Mouse (Mus musculus) myocyte (in vitro differentiated cells): ENCODE data around the gene Sigirr. TPM values are rescaled to one million over a fixed set of nuclear protein-coding genes. Genes with fewer than 3 reads are reported as not detected.

ENCODE experiments used
- H3K27me3 ChIP-seq: one replicate; pipeline ENCODE4 v1.6.1; 2011; ENCODE audit not compliant: control insufficient read depth, insufficient read depth, insufficient read length
- H3K36me3 ChIP-seq: one replicate; pipeline ENCODE4 v1.6.1; 2011; ENCODE audit not compliant: control insufficient read depth, insufficient read depth
- H3K4me2 ChIP-seq: one replicate; pipeline ENCODE4 v1.6.1; 2011; ENCODE audit warnings: low read depth, control low read depth
- H3K4me3 ChIP-seq: one replicate; pipeline ENCODE4 v1.5.1; 2011; ENCODE audit warnings: mild to moderate bottlenecking, control low read depth, moderate library complexity
- H3K79me2 ChIP-seq: one replicate; pipeline ENCODE4 v1.6.1; 2011; ENCODE audit not compliant: control insufficient read depth, insufficient read depth
- H3ac ChIP-seq: one replicate; pipeline ENCODE4 v1.6.1; 2011; ENCODE audit not compliant: control insufficient read depth, insufficient read length
- CEBPB ChIP-seq: IDR thresholded peaks from 2 replicates; pipeline ENCODE4 v1.6.1; 2011; ENCODE audit warnings: mild to moderate bottlenecking, moderate library complexity; ENCODE audit not compliant: poor library complexity, insufficient read depth, severe bottlenecking
- E2F4 ChIP-seq: IDR thresholded peaks from one replicate; pipeline ENCODE4 v1.6.1; 2011; ENCODE audit warnings: mild to moderate bottlenecking, control low read depth, moderate library complexity; ENCODE audit not compliant: insufficient read depth
- MAX ChIP-seq: IDR thresholded peaks from one replicate; pipeline ENCODE4 v1.6.1; 2011; ENCODE audit warnings: low read depth, mild to moderate bottlenecking, control low read depth
- MYOD1 ChIP-seq, 3 experiments: IDR thresholded peaks; one replicate each; pipeline ENCODE4 v1.6.1; 2011; ENCODE audit warnings: control low read depth in 2 of 3, low read depth in 2 of 3, mild to moderate bottlenecking in 2 of 3, moderate library complexity in 1 of 3; ENCODE audit not compliant: insufficient read length in 2 of 3, control insufficient read depth in 1 of 3
- MYOG ChIP-seq, 3 experiments: IDR thresholded peaks; one replicate each; pipeline ENCODE4 v1.6.1; 2011; ENCODE audit warnings: control low read depth in 2 of 3, low read depth in 2 of 3, mild to moderate bottlenecking in 2 of 3; ENCODE audit not compliant: insufficient read length in 2 of 3, control insufficient read depth in 1 of 3, insufficient read depth in 1 of 3
- POLR2A ChIP-seq: IDR thresholded peaks from one replicate; pipeline ENCODE4 v1.6.1; 2011; ENCODE audit warnings: low read depth, mild to moderate bottlenecking, control low read depth, moderate library complexity; ENCODE audit not compliant: insufficient read length
- POLR2AphosphoS2 ChIP-seq: IDR thresholded peaks from one replicate; pipeline ENCODE4 v1.6.1; 2011; ENCODE audit warnings: low read depth, control low read depth; ENCODE audit not compliant: insufficient read length
- REST ChIP-seq: IDR thresholded peaks from one replicate; pipeline ENCODE4 v1.6.1; 2011; ENCODE audit warnings: mild to moderate bottlenecking, control low read depth, moderate library complexity; ENCODE audit not compliant: insufficient read depth, insufficient read length
- SRF ChIP-seq: IDR thresholded peaks from one replicate; pipeline ENCODE4 v1.6.1; 2011; ENCODE audit warnings: low read depth; ENCODE audit not compliant: control insufficient read depth, insufficient read length
- TCF12 ChIP-seq: IDR thresholded peaks from one replicate; pipeline ENCODE4 v1.6.1; 2011; ENCODE audit warnings: mild to moderate bottlenecking, control low read depth; ENCODE audit not compliant: poor library complexity, insufficient read depth, severe bottlenecking
- TCF3 ChIP-seq: IDR thresholded peaks from one replicate; pipeline ENCODE4 v1.6.1; 2011; ENCODE audit warnings: low read depth, control low read depth; ENCODE audit not compliant: insufficient read length
- USF1 ChIP-seq: IDR thresholded peaks from one replicate; pipeline ENCODE4 v1.6.1; 2011; ENCODE audit warnings: low read depth, mild to moderate bottlenecking, control low read depth, moderate library complexity
- polyA plus RNA-seq: library from polyadenylated mRNA; unstranded; fragments of >200 nt; fragmentation: generic; extraction: Trizol; gene quantifications from one replicate; pipeline ENCODE4 v1.2.1, GENCODE M21; 2012; ENCODE audit warnings: missing spikeins

Gene Sigirr
- polyA plus RNA-seq, 1 experiment = 4.8 TPM

- H3K4me2 ChIP-seq = no peak overlapping the region
- TF ChIP-seq E2F4 (no peak), MYOG (IDR thresholded peaks at IDR 0.05; ENCODE audit: control insufficient read depth in 1 of 3, insufficient read depth in 1 of 3, insufficient read length in 2 of 3, low read depth in 2 of 3) (no peak), MYOD1 (IDR thresholded peaks at IDR 0.05; ENCODE audit: control insufficient read depth in 1 of 3, insufficient read length in 2 of 3, low read depth in 2 of 3) (no peak), CEBPB (no peak), SRF (no peak), TCF3 (no peak), POLR2A (no peak), MAX (no peak), TCF12 (no peak), REST (no peak)
- H3ac ChIP-seq = no peak overlapping the region
- H3K27me3 ChIP-seq = peaks cover 10% of the 10 kb centered on the region
- no peaks in the 10 kb centered on the region for H3K79me2 ChIP-seq
- no peaks in the 10 kb centered on the region for H3K36me3 ChIP-seq
- H3K4me3 ChIP-seq = no peak overlapping the region
These were observed 19.1 kb upstream of the Sigirr start for GRCm38 (mm10) chr7:141119487-141119886.

- Histone ChIP-seq H3K4me3 (no peak within 1 kb of the TSS), H3K79me2 (no peaks in the 10 kb centered on the region), H3K36me3 (no peaks in the 10 kb centered on the region), H3ac (no peak within 1 kb of the TSS), H3K27me3 (peaks cover 13% of the 10 kb centered on the region), H3K4me2 (no peak within 1 kb of the TSS)
- TF ChIP-seq MYOG (IDR thresholded peaks at IDR 0.05; ENCODE audit: control insufficient read depth in 1 of 3, insufficient read depth in 1 of 3, insufficient read length in 2 of 3, low read depth in 2 of 3) (no peak), POLR2A (no peak), REST (no peak), USF1 (no peak), SRF (no peak), E2F4 (no peak), POLR2AphosphoS2 (no peak), MAX (no peak), TCF12 (no peak), MYOD1 (IDR thresholded peaks at IDR 0.05; ENCODE audit: control insufficient read depth in 1 of 3, insufficient read length in 2 of 3, low read depth in 2 of 3) (no peak), TCF3 (no peak), CEBPB (no peak)
These were observed 17.3 kb upstream of the Sigirr start, which contains the start of gene Ano9 for GRCm38 (mm10) chr7:141117636-141118035. Gene Ano9, minus strand, starts transcription at chr7:141117806.

- Histone ChIP-seq H3ac (no peak overlapping the region), H3K79me2 (no peaks in the 10 kb centered on the region), H3K27me3 (peaks cover 13% of the 10 kb centered on the region), H3K4me2 (no peak overlapping the region), H3K4me3 (no peak overlapping the region), H3K36me3 (no peaks in the 10 kb centered on the region)
- TF ChIP-seq POLR2AphosphoS2 = no peak
- no peak for TF ChIP-seq MYOD1 (IDR thresholded peaks at IDR 0.05; ENCODE audit: control insufficient read depth in 1 of 3, insufficient read length in 2 of 3, low read depth in 2 of 3)
- TF ChIP-seq REST = no peak
- no peak for TF ChIP-seq SRF
- no peak for TF ChIP-seq MAX
- no peak for TF ChIP-seq POLR2A
- no peak for TF ChIP-seq E2F4
- no peak for TF ChIP-seq CEBPB
- no peak for TF ChIP-seq USF1
- TF ChIP-seq MYOG (IDR thresholded peaks at IDR 0.05; ENCODE audit: control insufficient read depth in 1 of 3, insufficient read depth in 1 of 3, insufficient read length in 2 of 3, low read depth in 2 of 3) = no peak
- no peak for TF ChIP-seq TCF12
These were observed 15.5 kb upstream of the Sigirr start for GRCm38 (mm10) chr7:141115874-141116273.

DNA sequence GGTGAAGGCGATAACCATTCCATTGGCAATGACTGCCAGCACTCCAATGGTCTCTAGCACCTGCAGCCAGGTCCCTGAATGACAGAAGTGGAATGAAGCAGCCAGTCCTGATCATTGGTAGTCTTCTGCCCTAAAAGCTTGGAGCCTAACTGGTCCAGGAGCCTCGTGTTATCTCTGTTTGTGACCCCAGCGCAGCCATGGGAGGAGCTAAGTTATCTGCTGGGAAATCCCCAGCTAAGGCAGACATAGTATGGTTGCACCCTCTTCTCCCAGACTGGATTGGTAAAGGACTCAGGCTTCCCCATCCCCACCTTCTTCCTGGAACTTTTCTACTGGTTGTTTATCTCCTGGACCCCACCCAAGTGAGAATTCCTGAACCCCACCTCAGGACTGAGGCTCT, 2.8 kb upstream of the Sigirr start:
- TF ChIP-seq USF1 (no peak), REST (no peak), TCF3 (no peak), MYOG (IDR thresholded peaks at IDR 0.05; ENCODE audit: control insufficient read depth in 1 of 3, insufficient read depth in 1 of 3, insufficient read length in 2 of 3, low read depth in 2 of 3) (no peak), SRF (no peak), POLR2A (no peak), MYOD1 (IDR thresholded peaks at IDR 0.05; ENCODE audit: control insufficient read depth in 1 of 3, insufficient read length in 2 of 3, low read depth in 2 of 3) (no peak), CEBPB (no peak), E2F4 (no peak), MAX (no peak), POLR2AphosphoS2 (no peak), TCF12 (no peak)
- H3K27me3 ChIP-seq = peaks cover 29% of the 10 kb centered on the region

DNA sequence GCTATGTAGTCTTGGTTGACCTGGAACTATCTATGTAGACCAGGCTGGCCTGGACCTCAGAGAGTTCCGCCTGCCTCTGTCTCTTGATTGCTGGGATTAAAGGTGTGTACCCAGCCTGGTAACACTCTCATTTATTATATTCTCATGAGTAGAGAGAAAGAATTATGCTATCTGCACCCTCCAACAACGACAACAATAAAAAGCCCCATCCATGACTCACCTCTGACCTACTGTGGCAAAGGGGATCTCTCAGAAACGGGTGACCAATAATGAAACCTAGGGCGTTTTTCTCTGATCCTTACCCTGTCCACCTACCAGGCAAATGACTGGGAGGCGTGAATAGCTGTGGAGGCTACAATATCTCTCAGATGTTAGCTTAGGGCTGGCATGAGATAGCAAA, 3.2 kb downstream of the Sigirr start:
- H3K36me3 ChIP-seq = no peaks in the 10 kb centered on the region
- H3K4me2 ChIP-seq = no peak overlapping the region
- no peak overlapping the region for H3K4me3 ChIP-seq
- no peak overlapping the region for H3ac ChIP-seq
- no peaks in the 10 kb centered on the region for H3K79me2 ChIP-seq
- TF ChIP-seq MYOG (IDR thresholded peaks at IDR 0.05; ENCODE audit: control insufficient read depth in 1 of 3, insufficient read depth in 1 of 3, insufficient read length in 2 of 3, low read depth in 2 of 3) (no peak), REST (no peak), USF1 (no peak), POLR2AphosphoS2 (no peak), MAX (no peak), MYOD1 (IDR thresholded peaks at IDR 0.05; ENCODE audit: control insufficient read depth in 1 of 3, insufficient read length in 2 of 3, low read depth in 2 of 3) (no peak), E2F4 (no peak), POLR2A (no peak), SRF (no peak), TCF3 (no peak), TCF12 (no peak), CEBPB (no peak)
- H3K27me3 ChIP-seq = peaks cover 13% of the 10 kb centered on the region

More for the DNA sequence above, 2.8 kb upstream of the Sigirr start:
- Histone ChIP-seq H3K4me2 (no peak overlapping the region), H3K4me3 (no peak overlapping the region), H3ac (no peak overlapping the region), H3K36me3 (no peaks in the 10 kb centered on the region), H3K79me2 (no peaks in the 10 kb centered on the region)
